Comparison of ENCODE assay signal across 8 mouse cellular contexts in the genomic region with DNA sequence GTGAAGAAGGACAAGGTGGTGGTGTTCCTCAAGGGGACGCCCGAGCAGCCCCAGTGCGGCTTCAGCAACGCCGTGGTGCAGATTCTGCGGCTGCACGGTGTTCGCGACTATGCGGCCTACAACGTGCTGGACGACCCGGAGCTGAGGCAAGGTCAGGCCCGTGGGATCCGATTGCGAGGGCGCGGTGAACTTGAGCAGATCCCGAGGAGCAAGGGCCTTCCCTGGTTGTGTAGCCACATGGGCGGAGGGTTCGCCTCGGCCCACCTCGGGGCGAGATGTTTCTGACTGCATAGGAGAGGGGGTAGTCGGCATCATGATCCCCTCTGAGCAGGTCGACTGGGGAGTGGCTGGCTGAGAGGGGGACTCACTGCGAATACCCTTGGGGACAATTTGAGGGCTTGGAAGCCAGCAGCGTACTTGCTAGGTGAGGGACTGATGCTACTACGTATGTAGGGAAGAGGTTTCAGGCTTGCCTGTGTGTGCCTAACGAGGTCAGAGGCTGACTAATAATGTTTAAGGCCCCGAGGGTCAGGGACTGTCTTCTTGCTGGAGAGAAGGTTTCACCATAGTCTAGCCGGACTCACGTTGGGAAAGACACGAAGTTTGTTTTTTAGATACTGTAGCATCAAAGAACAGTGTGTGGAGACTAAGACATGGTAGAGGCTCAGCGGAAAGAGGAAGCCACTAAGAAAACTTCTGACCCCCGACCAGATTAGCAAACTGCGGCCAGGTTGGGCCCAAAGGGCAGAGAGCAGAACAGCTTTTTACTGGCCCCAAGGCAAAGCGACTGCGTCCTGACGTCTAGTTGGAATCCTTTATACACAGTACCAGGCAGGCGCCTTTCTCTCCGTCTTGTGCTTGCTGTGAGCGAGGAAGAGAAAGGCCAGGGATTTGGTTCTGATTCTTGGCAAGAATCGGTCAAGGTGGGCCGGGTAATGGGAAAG. TPM values are rescaled to one million over a fixed set of nuclear protein-coding genes. Genes with fewer than 3 reads are reported as not detected.
DNase-seq lines count a peak whose midpoint lies in the region; ATAC-seq and TF ChIP-seq lines count a peak whose summit lies in the region.

No protein-coding gene starts in this region.

- no peak for TF ChIP-seq POLR2A in ES-Bruce4 (IDR thresholded peaks at IDR 0.05; ENCODE audit: insufficient read depth, low read length)

- no peak for DNase-seq in heart, postnatal 10 days
- DNase-seq in midbrain, embryonic 11.5 days (ENCODE audit: low spot score, missing footprints), result peak; percentile 94
- DNase-seq in right cerebral cortex, postnatal 25 days, result no peak
- no peak for DNase-seq in frontal cortex, postnatal 25 days (ENCODE audit: low spot score in 2 of 2)

- H3K4me1 ChIP-seq in heart, embryonic 11.5 days (ENCODE audit: control insufficient read depth, insufficient read depth, low read length), result peaks cover 34% of the 10 kb centered on the region
- H3K4me1 ChIP-seq in ES-Bruce4 (ENCODE audit: control insufficient read depth, insufficient read depth, low read length), result no peaks in the 10 kb centered on the region
- H3K4me1 ChIP-seq in embryonic facial prominence, embryonic 12.5 days, result peaks cover 29% of the 10 kb centered on the region
- peaks cover 15% of the 10 kb centered on the region for H3K4me1 ChIP-seq in kidney, embryonic 14.5 days (ENCODE audit: control insufficient read depth, insufficient read depth, low read length)
- peaks cover 26% of the 10 kb centered on the region for H3K4me1 ChIP-seq in midbrain, embryonic 11.5 days (ENCODE audit: control insufficient read depth, insufficient read depth, low read length)

- H3K9ac ChIP-seq in heart, embryonic 11.5 days (ENCODE audit: low read depth, low read length), result peak overlapping the region; percentile 88
- H3K9ac ChIP-seq in ES-Bruce4 (ENCODE audit: low read depth, poor library complexity, severe bottlenecking), result peak overlapping the region; percentile 68
- peak overlapping the region; percentile 80 for H3K9ac ChIP-seq in embryonic facial prominence, embryonic 12.5 days
- peak overlapping the region; percentile 85 for H3K9ac ChIP-seq in kidney, embryonic 14.5 days (ENCODE audit: low read depth, low read length)
- H3K9ac ChIP-seq in midbrain, embryonic 11.5 days (ENCODE audit: low read length), result peak overlapping the region; percentile 88

- peak overlapping the region; percentile 83 for H3K4me2 ChIP-seq in heart, embryonic 11.5 days
- peak overlapping the region; percentile 89 for H3K4me2 ChIP-seq in embryonic facial prominence, embryonic 12.5 days (replicated peaks)
- peak overlapping the region; percentile 86 for H3K4me2 ChIP-seq in kidney, embryonic 14.5 days (replicated peaks; ENCODE audit: low read depth, low read length)
- H3K4me2 ChIP-seq in midbrain, embryonic 11.5 days, result peak overlapping the region; percentile 88

- intact Hi-C loops in heart, postnatal 10 days (cut with DNase I), result no loop called here

- no peaks in the 10 kb centered on the region for H3K9me3 ChIP-seq in heart, embryonic 11.5 days (replicated peaks; ENCODE audit: control insufficient read depth, low read length)
- H3K9me3 ChIP-seq in ES-Bruce4 (replicated peaks; ENCODE audit: control insufficient read depth, insufficient read depth, low read length, poor library complexity, severe bottlenecking), result no peaks in the 10 kb centered on the region
- no peaks in the 10 kb centered on the region for H3K9me3 ChIP-seq in embryonic facial prominence, embryonic 12.5 days
- H3K9me3 ChIP-seq in kidney, embryonic 14.5 days (ENCODE audit: control insufficient read depth, low read length), result no peaks in the 10 kb centered on the region
- H3K9me3 ChIP-seq in midbrain, embryonic 11.5 days (ENCODE audit: control insufficient read depth, low read length), result no peaks in the 10 kb centered on the region

- peak overlapping the region; percentile 89 for H3K27ac ChIP-seq in heart, embryonic 11.5 days (ENCODE audit: low read depth, low read length)
- H3K27ac ChIP-seq in ES-Bruce4 (ENCODE audit: insufficient read depth, low read length), result no peak overlapping the region
- H3K27ac ChIP-seq in embryonic facial prominence, embryonic 12.5 days, result peak overlapping the region; percentile 81
- H3K27ac ChIP-seq in kidney, embryonic 14.5 days (ENCODE audit: low read depth, low read length), result peak overlapping the region; percentile 39; the same call in 1 of the 2 replicates
- H3K27ac ChIP-seq in midbrain, embryonic 11.5 days (ENCODE audit: low read depth, low read length), result peak overlapping the region; percentile 3; the same call in 1 of the 2 replicates

- no peak for TF ChIP-seq CTCF in ES-Bruce4 (IDR thresholded peaks at IDR 0.05; ENCODE audit: low read depth, low read length)

- 3% methylated on average over 45 of the region's 45 CpGs for WGBS in heart, embryonic 11.5 days (ENCODE audit: insufficient replicate concordance)
- WGBS in embryonic facial prominence, embryonic 12.5 days, result 3% methylated on average over 45 of the region's 45 CpGs
- 3% methylated on average over 45 of the region's 45 CpGs for WGBS in kidney, embryonic 14.5 days
- WGBS in midbrain, embryonic 11.5 days, result 4% methylated on average over 44 of the region's 45 CpGs

- no peaks in the 10 kb centered on the region for H3K27me3 ChIP-seq in heart, embryonic 11.5 days (ENCODE audit: control insufficient read depth, insufficient read depth, low read length)
- H3K27me3 ChIP-seq in ES-Bruce4 (ENCODE audit: control insufficient read depth, insufficient read depth, low read length, poor library complexity, severe bottlenecking), result no peaks in the 10 kb centered on the region
- no peaks in the 10 kb centered on the region for H3K27me3 ChIP-seq in embryonic facial prominence, embryonic 12.5 days
- H3K27me3 ChIP-seq in kidney, embryonic 14.5 days (ENCODE audit: control insufficient read depth, insufficient read depth, low read length), result no peaks in the 10 kb centered on the region
- no peaks in the 10 kb centered on the region for H3K27me3 ChIP-seq in midbrain, embryonic 11.5 days (ENCODE audit: control insufficient read depth, insufficient read depth, low read length)

- peaks cover 12% of the 10 kb centered on the region for H3K36me3 ChIP-seq in heart, embryonic 11.5 days (ENCODE audit: control insufficient read depth, insufficient read depth, low read length)
- peaks cover 14% of the 10 kb centered on the region for H3K36me3 ChIP-seq in ES-Bruce4 (ENCODE audit: control insufficient read depth, insufficient read depth, low read length, poor library complexity, severe bottlenecking)
- H3K36me3 ChIP-seq in embryonic facial prominence, embryonic 12.5 days, result peaks cover 16% of the 10 kb centered on the region
- H3K36me3 ChIP-seq in kidney, embryonic 14.5 days (ENCODE audit: control insufficient read depth, insufficient read depth, low read length), result peaks cover 15% of the 10 kb centered on the region; the same call in 1 of the 2 replicates
- H3K36me3 ChIP-seq in midbrain, embryonic 11.5 days (ENCODE audit: control insufficient read depth, insufficient read depth, low read length), result no peaks in the 10 kb centered on the region

- peak overlapping the region; percentile 89 for H3K4me3 ChIP-seq in heart, embryonic 11.5 days (ENCODE audit: low read depth, low read length)
- H3K4me3 ChIP-seq in ES-Bruce4 (ENCODE audit: low read depth, low read length), result peak overlapping the region; percentile 87
- H3K4me3 ChIP-seq in embryonic facial prominence, embryonic 12.5 days, result peak overlapping the region; percentile 88
- H3K4me3 ChIP-seq in kidney, embryonic 14.5 days (ENCODE audit: low read length), result peak overlapping the region; percentile 71
- H3K4me3 ChIP-seq in midbrain, embryonic 11.5 days (ENCODE audit: low read depth, low read length), result peak overlapping the region; percentile 84

- ATAC-seq in heart, embryonic 11.5 days (replicated peaks; ENCODE audit: insufficient number of reproducible peaks, low FRiP score, low TSS enrichment), result peak; percentile 2; the same call in 1 of the 2 replicates
- peak; percentile 44 for ATAC-seq in embryonic facial prominence, embryonic 12.5 days (ENCODE audit: insufficient number of reproducible peaks, insufficient read depth, low FRiP score, low TSS enrichment)
- peak; percentile 47 for ATAC-seq in kidney, embryonic 14.5 days (ENCODE audit: low FRiP score, low TSS enrichment)
- ATAC-seq in midbrain, embryonic 11.5 days (ENCODE audit: low FRiP score), result peak; percentile 55

- TF ChIP-seq EP300 in ES-Bruce4 (IDR thresholded peaks at IDR 0.05; ENCODE audit: insufficient read depth, low read depth, low read length), result no peak

RNA-seq across cellular contexts. Expression of a gene that starts 0.6 kb away (rescaled TPM):
- 214 and 254 TPM in 2 replicates for polyA plus RNA-seq in heart, embryonic 11.5 days (2014; fragmentation: Nextera tagmentation; extraction: Ambion mirVana)
- total RNA-seq in heart, postnatal 10 days (2021), result 10 to 100 TPM; 84.5 to 86.0 TPM
- 36.4 and 38.7 TPM in 2 replicates for polyA plus RNA-seq in ES-Bruce4 (2011; ENCODE audit: insufficient read depth, insufficient read length, low read depth, missing spikeins)
- polyA plus RNA-seq in embryonic facial prominence, embryonic 12.5 days (2016; fragmentation: Nextera tagmentation; extraction: Ambion mirVana), result 188 and 196 TPM in 2 replicates
- 161 and 195 TPM in 2 replicates for polyA plus RNA-seq in kidney, embryonic 14.5 days (2014; fragmentation: Nextera tagmentation; extraction: Ambion mirVana)
- 186 and 197 TPM in 2 replicates for polyA plus RNA-seq in midbrain, embryonic 11.5 days (2014; fragmentation: Nextera tagmentation; extraction: Ambion mirVana)

RNA-seq across cellular contexts. Expression of a gene that starts 23.5 kb away (rescaled TPM):
- 0.10 and 0.42 TPM in 2 replicates for polyA plus RNA-seq in heart, embryonic 11.5 days (2014; fragmentation: Nextera tagmentation; extraction: Ambion mirVana)
- total RNA-seq in heart, postnatal 10 days (2021), result 1 to 10 TPM; 6.1 to 6.4 TPM
- polyA plus RNA-seq in ES-Bruce4 (2011; ENCODE audit: insufficient read depth, insufficient read length, low read depth, missing spikeins), result 1.2 and 1.9 TPM in 2 replicates
- polyA plus RNA-seq in embryonic facial prominence, embryonic 12.5 days (2016; fragmentation: Nextera tagmentation; extraction: Ambion mirVana), result 0.64 and 0.79 TPM in 2 replicates
- 0.24 and 0.51 TPM in 2 replicates for polyA plus RNA-seq in kidney, embryonic 14.5 days (2014; fragmentation: Nextera tagmentation; extraction: Ambion mirVana)
- 0.10 TPM in 1 of 2 replicates, not detected in the other for polyA plus RNA-seq in midbrain, embryonic 11.5 days (2014; fragmentation: Nextera tagmentation; extraction: Ambion mirVana)

Comparison
In these comparisons a context has a peak if more than half of its experiments do, and no peak if none do; other contexts are left out.
1. ATAC-seq: peak in every context shown above with its lines; median percentile 55 in midbrain, embryonic 11.5 days; 47 in kidney, embryonic 14.5 days; 44 in embryonic facial prominence, embryonic 12.5 days; 2 in heart, embryonic 11.5 days.